Mouse (Mus musculus) spleen, postnatal 0 days (tissue): ENCODE measurements around the gene Fam205a1. TPM values are rescaled to one million over a fixed set of nuclear protein-coding genes. Genes with fewer than 3 reads are reported as not detected.

Experiments used
- polyA plus RNA-seq: library from polyadenylated mRNA; unstranded; fragments of >200 nt; fragmentation: Nextera tagmentation; extraction: Ambion mirVana; gene quantifications from 2 replicates; pipeline ENCODE4 v1.2.1, GENCODE M21; 2015

Fam205a1 gene
- 0.11 and 0.21 TPM in 2 replicates for polyA plus RNA-seq

GRCm38 (mm10) chr4:42853788-42854187 lies at the start of gene Fam205a1:
TSS of gene Fam205a1 (minus strand) at chr4:42853888.

GRCm38 (mm10) chr4:42874134-42874533 lies 20.4 kb upstream of the Fam205a1 start, which contains the start of gene Fam205c:
TSS of gene Fam205c (minus strand) at chr4:42874234.

GRCm38 (mm10) chr4:42856671-42857070 lies 3.0 kb upstream of the Fam205a1 start, which contains the start of gene Gm12394:
TSS of gene Gm12394 (minus strand) at chr4:42856771.

Other genes with a start within 250 kb of the Fam205a1 start
- not detected in 2 replicates for gene Gm10591, start 241.7 kb downstream of the Fam205a1 start, polyA plus RNA-seq
- 1.4 and 2.6 TPM in 2 replicates for gene Gm2564, start 224.2 kb downstream of the Fam205a1 start, polyA plus RNA-seq
- gene Ccl27b, start 198.6 kb downstream of the Fam205a1 start, polyA plus RNA-seq = not detected in 2 replicates
- gene Il11ra2, start 192.0 kb downstream of the Fam205a1 start, polyA plus RNA-seq = not detected in 2 replicates
- gene 4930578G10Rik, start 118.3 kb downstream of the Fam205a1 start, polyA plus RNA-seq = not detected in 2 replicates
- 1.6 and 2.0 TPM in 2 replicates for gene Ccl19, start 97.3 kb downstream of the Fam205a1 start, polyA plus RNA-seq
- 23.0 and 60.3 TPM in 2 replicates for gene Ccl21a, start 79.9 kb downstream of the Fam205a1 start, polyA plus RNA-seq
- 0.06 TPM in 1 of 2 replicates, not detected in the other for gene Gm12394, start 2.9 kb upstream of the Fam205a1 start, polyA plus RNA-seq
- gene Fam205c, start 20.3 kb upstream of the Fam205a1 start, polyA plus RNA-seq = 0.59 and 0.62 TPM in 2 replicates
- gene Phf24, start 62.8 kb upstream of the Fam205a1 start, polyA plus RNA-seq = 0.06 and 0.19 TPM in 2 replicates
- gene Dnajb5, start 95.9 kb upstream of the Fam205a1 start, polyA plus RNA-seq = 1.1 and 1.4 TPM in 2 replicates
- 0.27 and 0.32 TPM in 2 replicates for gene 1700022I11Rik, start 115.7 kb upstream of the Fam205a1 start, polyA plus RNA-seq
- 206 and 208 TPM in 2 replicates for gene Vcp, start 146.6 kb upstream of the Fam205a1 start, polyA plus RNA-seq
- 13.0 and 14.8 TPM in 2 replicates for gene Fancg, start 156.6 kb upstream of the Fam205a1 start, polyA plus RNA-seq
- 11.3 and 11.4 TPM in 2 replicates for gene Pigo, start 171.9 kb upstream of the Fam205a1 start, polyA plus RNA-seq
- 178 and 205 TPM in 2 replicates for gene Stoml2, start 177.8 kb upstream of the Fam205a1 start, polyA plus RNA-seq
- gene Fam214b, start 192.3 kb upstream of the Fam205a1 start, polyA plus RNA-seq = 19.4 and 20.1 TPM in 2 replicates
- 0.40 and 0.63 TPM in 2 replicates for gene Unc13b, start 205.1 kb upstream of the Fam205a1 start, polyA plus RNA-seq